Mouse (Mus musculus) testis, adult 2 months (tissue): ENCODE results near the gene C3.

Experiments
- CTCF ChIP-seq: fragments of 200-500 bp; IDR thresholded peaks from 2 replicates; pipeline ENCODE4 v1.5.1; 2012; ENCODE audit warnings: low read depth, mild to moderate bottlenecking, inconsistent platforms, low read length, moderate library complexity; ENCODE audit not compliant: control insufficient read depth, insufficient read depth, insufficient replicate concordance
- POLR2A ChIP-seq: fragments of 200-500 bp; IDR thresholded peaks from 2 replicates; pipeline ENCODE4 v1.6.1; 2012; ENCODE audit warnings: low read depth, mild to moderate bottlenecking, inconsistent platforms, low read length, moderate library complexity; ENCODE audit not compliant: control insufficient read depth

GRCm38 (mm10) chr17:57260351-57260750, 32.4 kb upstream of the C3 start:
- no peak for TF ChIP-seq CTCF
- no peak for TF ChIP-seq POLR2A
